Comparison of ENCODE assay signal across 37 mouse cellular contexts in the genomic region with DNA sequence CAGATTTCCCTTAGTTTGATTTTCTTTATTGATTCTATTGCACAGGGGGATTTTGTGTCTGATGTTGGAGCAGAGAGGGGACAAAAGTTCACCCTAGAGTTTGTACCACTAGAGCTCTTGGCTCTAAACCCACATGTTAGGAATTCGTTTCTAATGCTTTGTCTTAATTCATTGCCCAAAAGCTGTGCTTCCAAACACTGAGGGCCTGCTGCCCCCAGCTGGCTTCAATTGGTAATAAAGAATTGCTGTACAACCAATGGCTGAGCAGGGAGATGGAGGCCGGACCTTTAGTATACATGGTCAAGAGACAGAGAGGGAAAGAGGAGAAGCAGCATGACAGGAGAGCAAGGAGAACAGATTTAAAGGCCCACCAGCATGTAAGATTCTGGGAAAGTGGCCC. TPM values are rescaled to one million over a fixed set of nuclear protein-coding genes. Genes with fewer than 3 reads are reported as not detected.
DNase-seq lines count a peak whose midpoint lies in the region; ATAC-seq and TF ChIP-seq lines count a peak whose summit lies in the region.
"Had no signal": no experiment of that assay in that cellular context is flagged by ENCODE, and none has a peak within 500 bp of the region (broad histone marks: within the 10 kb centered on the region; RNA-seq: fewer than 3 reads in every experiment).

No protein-coding gene starts in this region.

- no peak for TF ChIP-seq EP300 in liver, postnatal 0 days (IDR thresholded peaks at IDR 0.05; ENCODE audit: low read depth)

- peak; percentile 14; the same call in 1 of the 2 replicates for TF ChIP-seq CTCF in kidney, postnatal 0 days (IDR thresholded peaks at IDR 0.05; ENCODE audit: low read depth)
- TF ChIP-seq CTCF in liver, postnatal 0 days (IDR thresholded peaks at IDR 0.05; ENCODE audit: low read depth) = no peak

- no peak for ATAC-seq in kidney, postnatal 0 days (replicated peaks; ENCODE audit: low FRiP score, low read depth)
- ATAC-seq in kidney, embryonic 15.5 days (replicated peaks; ENCODE audit: low FRiP score) = no peak
- ATAC-seq in frontal cortex, adult (ENCODE audit: low TSS enrichment) = no peak
- ATAC-seq in liver, postnatal 0 days = no peak
- ATAC-seq: activated CD4-positive, CD25-positive, alpha-beta regulatory T cell, adult 4 months; CD4-positive, CD25-positive, alpha-beta regulatory T cell, adult 4 months; forebrain, embryonic 14.5 days; hindbrain, postnatal 0 days; inflammation-experienced regulatory T-cells, adult 6 months had no signal

- no peak overlapping the region for H3K4me2 ChIP-seq in kidney, postnatal 0 days (ENCODE audit: low read length)
- H3K4me2 ChIP-seq in kidney, embryonic 15.5 days = no peak overlapping the region
- H3K4me2 ChIP-seq in liver, postnatal 0 days (ENCODE audit: low read depth, low read length) = no peak overlapping the region
- H3K4me2 ChIP-seq: embryonic facial prominence, embryonic 12.5 days; embryonic facial prominence, embryonic 15.5 days; heart, embryonic 13.5 days; hindbrain, embryonic 14.5 days had no signal

- no peak for DNase-seq in kidney, postnatal 0 days (ENCODE audit: low spot score)
- DNase-seq in R1 (ENCODE audit: low read depth, low spot score) = peak; percentile 42
- DNase-seq in embryo, embryonic 10 days (ENCODE audit: low spot score) = peak; percentile 5
- DNase-seq in embryo, embryonic 9.5 days (ENCODE audit: extremely low spot score) = peak; percentile 1
- no peak for DNase-seq in liver, postnatal 0 days
- DNase-seq in adrenal gland, postnatal 14 days = no peak
- DNase-seq: adrenal gland, adult 8-10 months; adrenal gland, postnatal 36 days; cerebellum, adult 18-20 months; cerebellum, adult 9-10 months; cerebellum, postnatal 14 days; gastrocnemius, postnatal 10 days; gastrocnemius, postnatal 36 days; heart, adult 2 months; heart, postnatal 14 days; heart, postnatal 4 days; kidney, adult 11 months; kidney, adult 8-10 months had no signal

- H3K4me3 ChIP-seq in kidney, postnatal 0 days (replicated peaks; ENCODE audit: low read depth, low read length) = no peak overlapping the region
- no peak overlapping the region for H3K4me3 ChIP-seq in kidney, embryonic 15.5 days (replicated peaks)
- no peak overlapping the region for H3K4me3 ChIP-seq in liver, postnatal 0 days (ENCODE audit: low read depth, low read length)
- H3K4me3 ChIP-seq: embryonic facial prominence, embryonic 12.5 days; embryonic facial prominence, embryonic 15.5 days; heart, adult 2 months; heart, embryonic 10.5 days; heart, embryonic 13.5 days had no signal

- no peaks in the 10 kb centered on the region for H3K9me3 ChIP-seq in kidney, postnatal 0 days (replicated peaks; ENCODE audit: low read length)
- H3K9me3 ChIP-seq in kidney, embryonic 15.5 days (replicated peaks) = no peaks in the 10 kb centered on the region
- H3K9me3 ChIP-seq in liver, postnatal 0 days (ENCODE audit: low read length) = no peaks in the 10 kb centered on the region
- H3K9me3 ChIP-seq: embryonic facial prominence, embryonic 12.5 days; embryonic facial prominence, embryonic 15.5 days; G1E; heart, embryonic 10.5 days; heart, embryonic 13.5 days had no signal

- no peaks in the 10 kb centered on the region for H3K36me3 ChIP-seq in kidney, postnatal 0 days (ENCODE audit: insufficient read depth, low read length)
- H3K36me3 ChIP-seq in kidney, embryonic 15.5 days = no peaks in the 10 kb centered on the region
- no peaks in the 10 kb centered on the region for H3K36me3 ChIP-seq in liver, postnatal 0 days (replicated peaks; ENCODE audit: insufficient read depth, low read length)
- H3K36me3 ChIP-seq: embryonic facial prominence, embryonic 12.5 days; embryonic facial prominence, embryonic 15.5 days; G1E; heart, embryonic 10.5 days; heart, embryonic 13.5 days had no signal

- H3K4me1 ChIP-seq in kidney, postnatal 0 days (replicated peaks; ENCODE audit: insufficient read depth, low read length) = no peaks in the 10 kb centered on the region
- no peaks in the 10 kb centered on the region for H3K4me1 ChIP-seq in kidney, embryonic 15.5 days
- no peaks in the 10 kb centered on the region for H3K4me1 ChIP-seq in liver, postnatal 0 days (ENCODE audit: insufficient read depth)
- H3K4me1 ChIP-seq: embryonic facial prominence, embryonic 12.5 days; embryonic facial prominence, embryonic 15.5 days; heart, embryonic 10.5 days; heart, embryonic 13.5 days had no signal

- 26% methylated on average over 2 of the region's 2 CpGs for WGBS in kidney, postnatal 0 days
- 35% methylated on average over 2 of the region's 2 CpGs for WGBS in kidney, embryonic 15.5 days
- WGBS in liver, postnatal 0 days (ENCODE audit: insufficient replicate concordance) = 56% methylated on average over 2 of the region's 2 CpGs

- no peaks in the 10 kb centered on the region for H3K27me3 ChIP-seq in kidney, postnatal 0 days (ENCODE audit: insufficient read depth, low read length)
- H3K27me3 ChIP-seq in kidney, embryonic 15.5 days = no peaks in the 10 kb centered on the region
- H3K27me3 ChIP-seq in liver, postnatal 0 days (ENCODE audit: insufficient read depth, low read length) = no peaks in the 10 kb centered on the region
- H3K27me3 ChIP-seq: embryonic facial prominence, embryonic 12.5 days; embryonic facial prominence, embryonic 15.5 days; heart, embryonic 13.5 days had no signal

- H3K9ac ChIP-seq in kidney, postnatal 0 days (ENCODE audit: low read depth, low read length) = no peak overlapping the region
- H3K9ac ChIP-seq in kidney, embryonic 15.5 days = no peak overlapping the region
- no peak overlapping the region for H3K9ac ChIP-seq in liver, postnatal 0 days (replicated peaks)
- H3K9ac ChIP-seq: embryonic facial prominence, embryonic 12.5 days; embryonic facial prominence, embryonic 15.5 days; heart, embryonic 13.5 days; hindbrain, embryonic 14.5 days had no signal

- no peak overlapping the region for H3K27ac ChIP-seq in kidney, postnatal 0 days
- no peak overlapping the region for H3K27ac ChIP-seq in kidney, embryonic 15.5 days
- H3K27ac ChIP-seq in liver, postnatal 0 days (ENCODE audit: low read depth) = no peak overlapping the region
- H3K27ac ChIP-seq: embryonic facial prominence, embryonic 12.5 days; embryonic facial prominence, embryonic 15.5 days; heart, adult 2 months; heart, embryonic 10.5 days; heart, embryonic 13.5 days; hindbrain, embryonic 14.5 days; hindbrain, postnatal 0 days had no signal

RNA-seq across cellular contexts. Expression of gene Nlrp14, which starts 13.6 kb away (rescaled TPM):
- polyA plus RNA-seq in kidney, postnatal 0 days (2015; fragmentation: Nextera tagmentation; extraction: Ambion mirVana) = not detected in 2 replicates
- not detected in 2 replicates for polyA plus RNA-seq in kidney, embryonic 15.5 days (2015; fragmentation: Nextera tagmentation; extraction: Ambion mirVana)
- not detected in 2 replicates for polyA plus RNA-seq in liver, postnatal 0 days (2015; fragmentation: Nextera tagmentation; extraction: Ambion mirVana)
- total RNA-seq in adrenal gland, postnatal 14 days (2021) = not detected in 2 replicates
- total RNA-seq: adrenal gland, adult 8-10 months; adrenal gland, postnatal 36 days; gastrocnemius, adult 18-20 months; gastrocnemius, postnatal 10 days; gastrocnemius, postnatal 36 days; granulocyte monocyte progenitor cell, adult 5-6 weeks; heart, adult 2 months; heart, postnatal 14 days; heart, postnatal 4 days had no signal
- polyA plus RNA-seq: activated CD4-positive, CD25-positive, alpha-beta regulatory T cell, adult 4 months; C2C12; CD4-positive, CD25-positive, alpha-beta regulatory T cell, adult 4 months; embryonic facial prominence, embryonic 12.5 days; embryonic facial prominence, embryonic 15.5 days; forebrain, embryonic 11.5 days; forebrain, embryonic 14.5 days; G1E; heart, adult 2 months; heart, embryonic 10.5 days; heart, embryonic 13.5 days; heart, embryonic 16.5 days; hindbrain, embryonic 11.5 days; hindbrain, embryonic 14.5 days; inflammation-experienced regulatory T-cells, adult 6 months had no signal

RNA-seq across cellular contexts. Expression of gene Rbmxl2, which starts 28.8 kb away (rescaled TPM):
- polyA plus RNA-seq in kidney, postnatal 0 days (2015; fragmentation: Nextera tagmentation; extraction: Ambion mirVana) = not detected in 2 replicates
- polyA plus RNA-seq in kidney, embryonic 15.5 days (2015; fragmentation: Nextera tagmentation; extraction: Ambion mirVana) = not detected in 2 replicates
- not detected in 2 replicates for polyA plus RNA-seq in liver, postnatal 0 days (2015; fragmentation: Nextera tagmentation; extraction: Ambion mirVana)
- total RNA-seq in adrenal gland, postnatal 14 days (2021) = not detected in 2 replicates
- total RNA-seq: adrenal gland, adult 8-10 months; adrenal gland, postnatal 36 days; G1E; gastrocnemius, adult 18-20 months; gastrocnemius, postnatal 10 days; gastrocnemius, postnatal 36 days; granulocyte monocyte progenitor cell, adult 5-6 weeks; heart, adult 2 months; heart, postnatal 4 days; hindbrain, postnatal 0 days had no signal
- polyA plus RNA-seq: activated CD4-positive, CD25-positive, alpha-beta regulatory T cell, adult 4 months; C2C12; CD4-positive, CD25-positive, alpha-beta regulatory T cell, adult 4 months; embryonic facial prominence, embryonic 12.5 days; embryonic facial prominence, embryonic 15.5 days; forebrain, embryonic 11.5 days; forebrain, embryonic 14.5 days; G1E; heart, adult 2 months; heart, embryonic 10.5 days; heart, embryonic 13.5 days; heart, embryonic 16.5 days; hindbrain, embryonic 11.5 days; hindbrain, embryonic 14.5 days; hindbrain, postnatal 0 days; inflammation-experienced regulatory T-cells, adult 6 months had no signal

RNA-seq across cellular contexts. Expression of gene Olfr716, which starts 42.3 kb away (rescaled TPM):
- not detected in 2 replicates for polyA plus RNA-seq in kidney, postnatal 0 days (2015; fragmentation: Nextera tagmentation; extraction: Ambion mirVana)
- not detected in 2 replicates for polyA plus RNA-seq in kidney, embryonic 15.5 days (2015; fragmentation: Nextera tagmentation; extraction: Ambion mirVana)
- not detected in 2 replicates for polyA plus RNA-seq in liver, postnatal 0 days (2015; fragmentation: Nextera tagmentation; extraction: Ambion mirVana)
- total RNA-seq in adrenal gland, postnatal 14 days (2021) = not detected in 2 replicates
- total RNA-seq: adrenal gland, adult 8-10 months; adrenal gland, postnatal 36 days; gastrocnemius, adult 18-20 months; gastrocnemius, postnatal 10 days; gastrocnemius, postnatal 36 days; granulocyte monocyte progenitor cell, adult 5-6 weeks; heart, adult 2 months; heart, postnatal 14 days; heart, postnatal 4 days; hindbrain, postnatal 0 days had no signal
- polyA plus RNA-seq: C2C12; CD4-positive, CD25-positive, alpha-beta regulatory T cell, adult 4 months; embryonic facial prominence, embryonic 12.5 days; forebrain, embryonic 11.5 days; forebrain, embryonic 14.5 days; G1E; heart, adult 2 months; heart, embryonic 10.5 days; heart, embryonic 13.5 days; heart, embryonic 16.5 days; hindbrain, embryonic 11.5 days; hindbrain, embryonic 14.5 days; hindbrain, postnatal 0 days; inflammation-experienced regulatory T-cells, adult 6 months had no signal

RNA-seq across cellular contexts. Expression of gene Olfr715, which starts 49.5 kb away (rescaled TPM):
- not detected in 2 replicates for polyA plus RNA-seq in kidney, postnatal 0 days (2015; fragmentation: Nextera tagmentation; extraction: Ambion mirVana)
- not detected in 2 replicates for polyA plus RNA-seq in kidney, embryonic 15.5 days (2015; fragmentation: Nextera tagmentation; extraction: Ambion mirVana)
- not detected in 2 replicates for polyA plus RNA-seq in liver, postnatal 0 days (2015; fragmentation: Nextera tagmentation; extraction: Ambion mirVana)
- not detected in 2 replicates for total RNA-seq in adrenal gland, postnatal 14 days (2021)
- total RNA-seq: adrenal gland, adult 8-10 months; adrenal gland, postnatal 36 days; G1E; gastrocnemius, adult 18-20 months; gastrocnemius, postnatal 10 days; gastrocnemius, postnatal 36 days; granulocyte monocyte progenitor cell, adult 5-6 weeks; heart, adult 2 months; heart, postnatal 14 days; heart, postnatal 4 days; hindbrain, postnatal 0 days had no signal
- polyA plus RNA-seq: activated CD4-positive, CD25-positive, alpha-beta regulatory T cell, adult 4 months; C2C12; CD4-positive, CD25-positive, alpha-beta regulatory T cell, adult 4 months; embryonic facial prominence, embryonic 12.5 days; embryonic facial prominence, embryonic 15.5 days; forebrain, embryonic 11.5 days; forebrain, embryonic 14.5 days; G1E; heart, adult 2 months; heart, embryonic 10.5 days; heart, embryonic 13.5 days; heart, embryonic 16.5 days; hindbrain, embryonic 11.5 days; hindbrain, embryonic 14.5 days; hindbrain, postnatal 0 days; inflammation-experienced regulatory T-cells, adult 6 months had no signal

Comparison
In these comparisons a context has a peak if more than half of its experiments do, and no peak if none do; other contexts are left out.
1. DNase-seq: peak in R1 (single experiment), embryo, embryonic 10 days (single experiment) and embryo, embryonic 9.5 days (single experiment); none in kidney, postnatal 0 days (single experiment), liver, postnatal 0 days (single experiment) and adrenal gland, postnatal 14 days (single experiment).